Mouse (Mus musculus): ENCODE data around the gene Wdr24. TPM values are rescaled to one million over a fixed set of nuclear protein-coding genes. Genes with fewer than 3 reads are reported as not detected.
"Not testable (repeated sequence)": the region's sequence is repeated elsewhere in the genome, so short reads cannot be mapped to it uniquely, and the experiment has no call there.

The Wdr24 gene
- polyA plus RNA-seq, 1 experiment from 2014 or later: 9.6 TPM

- Histone ChIP-seq H3K4me2 (replicated peaks; ENCODE audit: low read depth) (no peak overlapping the region), H3K36me3 (ENCODE audit: control insufficient read depth, insufficient read depth) (no peaks in the 10 kb centered on the region), H3K27me3 (replicated peaks; ENCODE audit: control insufficient read depth, insufficient read depth, low read length) (no peaks in the 10 kb centered on the region), H3K27ac (ENCODE audit: low read depth, low read length) (no peak overlapping the region), H3K9ac (ENCODE audit: low read depth, low read length) (no peak overlapping the region), H3K4me1 (replicated peaks; ENCODE audit: control insufficient read depth, insufficient read depth, low read length) (0 out of 2 replicates have a peak, but pooled peaks cover 3% of the 10 kb centered on the region), H3K4me3 (ENCODE audit: low read depth, low read length) (no peak overlapping the region), H3K9me3 (ENCODE audit: control insufficient read depth) (no peaks in the 10 kb centered on the region)
- ATAC-seq: no peak
- TF ChIP-seq CTCF (IDR thresholded peaks at IDR 0.05; ENCODE audit: low read depth): no peak
- 88% methylated on average over 2 of the region's 2 CpGs for WGBS
Measured at GRCm38 (mm10) chr17:25869954-25870353, 46.5 kb downstream of the Wdr24 start.

DNA sequence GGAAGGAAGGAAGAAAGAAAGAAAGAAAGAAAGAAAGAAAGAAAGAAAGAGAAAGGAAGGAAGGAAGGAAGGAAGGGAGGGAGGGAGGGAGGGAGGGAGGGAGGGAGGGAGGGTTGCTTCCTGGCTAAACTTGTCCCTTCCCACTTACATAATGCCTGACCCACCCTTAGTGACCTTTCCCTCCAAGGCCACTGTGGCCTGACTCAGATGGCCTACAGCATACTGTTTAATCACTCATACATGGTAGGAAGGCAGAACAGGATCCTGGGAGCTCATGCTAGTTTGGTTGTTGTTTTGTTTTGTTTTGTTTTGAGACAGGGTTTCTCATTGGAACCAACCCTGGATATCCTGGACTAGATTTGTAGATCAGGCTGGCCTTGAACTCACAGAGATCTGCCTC is 48.1 kb downstream of the Wdr24 start:
- H3K36me3 ChIP-seq (ENCODE audit: control insufficient read depth, insufficient read depth); H3K27ac ChIP-seq (ENCODE audit: low read depth, low read length); H3K9me3 ChIP-seq (ENCODE audit: control insufficient read depth); H3K9ac ChIP-seq (ENCODE audit: low read depth, low read length); H3K27me3 ChIP-seq (replicated peaks; ENCODE audit: control insufficient read depth, insufficient read depth, low read length); H3K4me3 ChIP-seq (ENCODE audit: low read depth, low read length); H3K4me1 ChIP-seq (replicated peaks; ENCODE audit: control insufficient read depth, insufficient read depth, low read length); ATAC-seq; H3K4me2 ChIP-seq (replicated peaks; ENCODE audit: low read depth): not testable (repeated sequence)

DNA sequence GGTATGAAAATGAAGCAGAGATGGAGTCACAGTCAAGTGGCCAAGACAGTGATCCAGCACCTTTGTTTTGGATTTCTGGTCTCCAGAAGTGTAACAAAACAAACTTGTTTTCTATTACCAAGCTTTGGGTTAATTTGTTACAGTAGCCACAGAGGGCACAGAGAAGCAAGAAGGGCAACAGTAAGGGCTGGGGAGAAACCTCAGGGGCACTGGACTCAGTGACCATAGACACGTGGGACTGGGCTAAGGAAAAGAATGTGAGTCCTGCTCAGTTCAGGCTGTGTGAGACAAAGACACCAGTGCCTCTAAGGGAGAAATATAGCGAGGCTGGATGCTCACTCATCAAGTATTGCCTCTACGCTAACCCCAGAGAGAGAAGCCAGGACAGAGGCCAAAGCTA is 49.2 kb downstream of the Wdr24 start:
- peaks cover 6% of the 10 kb centered on the region; the same call in 1 of the 2 replicates for H3K4me1 ChIP-seq (replicated peaks; ENCODE audit: control insufficient read depth, insufficient read depth, low read length)
- no peak for TF ChIP-seq CTCF (IDR thresholded peaks at IDR 0.05; ENCODE audit: low read depth)
- H3K4me2 ChIP-seq (replicated peaks; ENCODE audit: low read depth): no peak overlapping the region
- H3K9ac ChIP-seq (ENCODE audit: low read depth, low read length): no peak overlapping the region
- no peaks in the 10 kb centered on the region for H3K27me3 ChIP-seq (replicated peaks; ENCODE audit: control insufficient read depth, insufficient read depth, low read length)
- H3K36me3 ChIP-seq (ENCODE audit: control insufficient read depth, insufficient read depth): peaks cover 2% of the 10 kb centered on the region; the same call in 1 of the 2 replicates
- H3K27ac ChIP-seq (ENCODE audit: low read depth, low read length): no peak overlapping the region
- WGBS: 87% methylated on average over 3 of the region's 3 CpGs
- H3K4me3 ChIP-seq (ENCODE audit: low read depth, low read length): no peak overlapping the region
- H3K9me3 ChIP-seq (ENCODE audit: control insufficient read depth): no peaks in the 10 kb centered on the region
- ATAC-seq: no peak

DNA sequence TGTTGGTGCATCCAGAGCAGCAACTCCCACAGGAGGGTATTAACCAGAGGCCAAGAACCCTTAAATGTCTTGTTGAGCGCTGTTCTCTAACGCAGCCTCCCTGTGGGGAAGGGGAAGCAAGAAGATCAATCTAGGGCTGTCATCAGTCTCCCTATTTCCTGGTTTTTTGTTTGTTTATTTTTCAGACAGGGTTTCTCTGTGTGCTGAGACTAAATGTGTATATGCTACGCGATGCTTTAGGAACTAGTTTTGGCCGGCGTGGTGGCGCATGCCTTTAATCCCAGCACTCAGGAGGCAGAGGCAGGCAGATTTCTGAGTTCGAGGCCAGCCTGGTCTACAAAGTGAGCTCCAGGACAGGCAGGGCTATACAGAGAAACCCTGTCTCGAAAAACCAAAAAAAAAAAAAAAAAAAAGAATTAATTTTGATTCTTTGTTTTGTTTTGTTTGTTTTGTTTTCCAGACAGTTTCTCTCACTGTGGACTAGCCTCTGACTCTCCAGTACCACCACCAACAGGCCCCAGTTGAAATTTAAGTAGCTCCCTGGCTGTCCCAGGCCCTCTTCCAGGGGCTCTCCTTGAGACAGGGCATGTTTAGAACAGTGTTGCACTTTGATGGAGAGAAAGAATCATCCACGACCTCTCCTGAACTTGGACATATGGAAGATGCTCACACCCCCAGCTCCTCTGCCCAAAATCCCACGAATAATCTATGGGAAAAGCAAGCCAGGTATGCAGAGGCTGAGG is 50.1 kb downstream of the Wdr24 start:
- H3K27ac ChIP-seq (ENCODE audit: low read depth, low read length): no peak overlapping the region
- 72% methylated on average over 11 of the region's 11 CpGs for WGBS
- H3K4me1 ChIP-seq (replicated peaks; ENCODE audit: control insufficient read depth, insufficient read depth, low read length): peaks cover 6% of the 10 kb centered on the region; the same call in 1 of the 2 replicates
- no peak overlapping the region for H3K4me3 ChIP-seq (ENCODE audit: low read depth, low read length)
- H3K9ac ChIP-seq (ENCODE audit: low read depth, low read length): no peak overlapping the region
- TF ChIP-seq CTCF (IDR thresholded peaks at IDR 0.05; ENCODE audit: low read depth): no peak
- H3K36me3 ChIP-seq (ENCODE audit: control insufficient read depth, insufficient read depth): peaks cover 10% of the 10 kb centered on the region
- H3K9me3 ChIP-seq (ENCODE audit: control insufficient read depth): no peaks in the 10 kb centered on the region
- no peaks in the 10 kb centered on the region for H3K27me3 ChIP-seq (replicated peaks; ENCODE audit: control insufficient read depth, insufficient read depth, low read length)
- H3K4me2 ChIP-seq (replicated peaks; ENCODE audit: low read depth): peak overlapping the region; percentile 86; the same call in 1 of the 2 replicates
- no peak for ATAC-seq

- Histone ChIP-seq H3K36me3 (ENCODE audit: control insufficient read depth, insufficient read depth) (peaks cover 10% of the 10 kb centered on the region), H3K9ac (ENCODE audit: low read depth, low read length) (peak overlapping the region; percentile 40), H3K27ac (ENCODE audit: low read depth, low read length) (peak overlapping the region; percentile 63), H3K4me2 (replicated peaks; ENCODE audit: low read depth) (peak overlapping the region; percentile 86), H3K9me3 (ENCODE audit: control insufficient read depth) (no peaks in the 10 kb centered on the region), H3K4me3 (ENCODE audit: low read depth, low read length) (peak overlapping the region; percentile 74), H3K4me1 (replicated peaks; ENCODE audit: control insufficient read depth, insufficient read depth, low read length) (peaks cover 6% of the 10 kb centered on the region; the same call in 1 of the 2 replicates), H3K27me3 (replicated peaks; ENCODE audit: control insufficient read depth, insufficient read depth, low read length) (no peaks in the 10 kb centered on the region)
- TF ChIP-seq CTCF (IDR thresholded peaks at IDR 0.05; ENCODE audit: low read depth): no peak
- WGBS: 5% methylated on average over 14 of the region's 14 CpGs
- no peak for ATAC-seq
Measured at GRCm38 (mm10) chr17:25874148-25874720, 50.8 kb downstream of the Wdr24 start.

- H3K9me3 ChIP-seq (ENCODE audit: control insufficient read depth): no peaks in the 10 kb centered on the region
- H3K4me1 ChIP-seq (replicated peaks; ENCODE audit: control insufficient read depth, insufficient read depth, low read length): peaks cover 6% of the 10 kb centered on the region; the same call in 1 of the 2 replicates
- ATAC-seq: peak; percentile 68
- WGBS: under 1% methylated on average over 25 of the region's 25 CpGs
- H3K9ac ChIP-seq (ENCODE audit: low read depth, low read length): peak within 1 kb of the TSS; percentile 50
- peaks cover 10% of the 10 kb centered on the region for H3K36me3 ChIP-seq (ENCODE audit: control insufficient read depth, insufficient read depth)
- H3K27ac ChIP-seq (ENCODE audit: low read depth, low read length): peak within 1 kb of the TSS; percentile 63
- no peaks in the 10 kb centered on the region for H3K27me3 ChIP-seq (replicated peaks; ENCODE audit: control insufficient read depth, insufficient read depth, low read length)
- H3K4me3 ChIP-seq (ENCODE audit: low read depth, low read length): peak within 1 kb of the TSS; percentile 74
- peak; percentile 47 for TF ChIP-seq CTCF (IDR thresholded peaks at IDR 0.05; ENCODE audit: low read depth)
- peak within 1 kb of the TSS; percentile 86 for H3K4me2 ChIP-seq (replicated peaks; ENCODE audit: low read depth)
Measured at GRCm38 (mm10) chr17:25874721-25875170, 51.3 kb downstream of the Wdr24 start, which contains the start of gene Mettl26. Mettl26 (plus strand) TSS chr17:25875074.
